Mouse (Mus musculus) frontal cortex, postnatal 25 days (tissue): Measurements from ENCODE around the gene Cnksr3.

Source experiments
- DNase-seq, 2 experiments: peaks; one replicate each; pipeline ENCODE4 v3.0.0; 2022; ENCODE audit warnings: low spot score in 2 of 2

Gene Cnksr3

DNA sequence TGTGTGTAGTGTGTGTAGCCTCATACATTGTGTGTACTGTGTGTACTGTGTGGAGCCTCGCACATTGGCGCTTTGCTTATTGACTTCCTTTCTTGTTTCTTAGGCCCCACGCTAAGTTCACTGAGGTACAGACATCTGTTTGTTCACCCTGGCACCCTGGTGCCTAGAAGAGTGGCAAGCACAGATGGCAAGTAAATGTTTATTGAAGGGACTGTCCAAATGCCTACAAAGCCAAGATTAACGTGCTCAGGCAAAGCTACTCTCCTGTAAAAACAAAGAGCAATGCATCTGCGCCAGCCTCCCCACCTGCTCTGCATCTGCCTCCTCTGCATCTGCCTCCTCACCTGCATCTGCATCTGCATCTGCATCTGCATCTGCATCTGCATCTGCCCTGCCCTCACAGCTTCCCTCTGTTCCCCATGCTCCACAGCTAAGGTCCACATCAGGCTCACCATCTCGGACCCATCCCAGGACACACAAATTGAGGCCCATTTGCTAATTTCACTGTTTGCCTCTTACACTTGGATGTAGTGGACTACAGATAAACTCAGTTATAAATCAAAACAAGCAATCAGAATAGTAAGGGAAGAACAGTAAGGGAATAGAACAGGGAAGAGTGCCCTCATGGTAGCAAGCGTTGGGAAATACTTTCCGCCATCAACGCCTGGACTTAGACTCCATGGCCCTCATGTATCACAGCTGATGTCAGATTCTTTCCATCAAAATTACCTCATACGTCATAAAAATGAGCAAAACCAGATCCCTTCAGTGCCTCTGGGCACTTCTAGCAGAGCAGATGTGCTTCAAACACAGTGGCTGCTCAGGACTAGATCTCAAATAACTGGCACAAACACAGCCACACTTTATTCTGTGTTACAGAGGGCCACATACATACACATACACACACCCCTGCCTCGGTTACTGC lies 62.1 kb downstream of the Cnksr3 start:
- no peak for DNase-seq

DNA sequence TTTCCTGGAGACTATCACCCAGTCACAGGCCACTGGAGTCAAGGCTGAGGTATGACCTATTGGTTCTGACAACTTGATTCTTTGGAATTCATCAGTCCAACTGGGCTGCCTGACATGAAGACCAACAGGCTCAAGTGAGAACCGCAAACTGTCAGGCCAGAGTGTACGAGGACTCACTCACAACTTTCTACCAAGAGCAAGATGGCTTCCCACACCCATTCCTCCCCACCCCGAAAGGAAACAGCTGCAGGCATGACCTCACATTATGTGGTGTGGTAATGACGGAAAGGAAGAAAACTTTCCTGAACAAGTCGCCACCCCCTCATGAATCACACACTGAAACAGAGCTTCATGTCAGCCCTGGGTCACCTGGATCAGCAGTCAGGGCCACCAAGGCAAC lies 66.4 kb downstream of the Cnksr3 start:
- no peak for DNase-seq

- DNase-seq: no peak
Measured at GRCm38 (mm10) chr10:7144081-7144783, 67.8 kb downstream of the Cnksr3 start.

DNA sequence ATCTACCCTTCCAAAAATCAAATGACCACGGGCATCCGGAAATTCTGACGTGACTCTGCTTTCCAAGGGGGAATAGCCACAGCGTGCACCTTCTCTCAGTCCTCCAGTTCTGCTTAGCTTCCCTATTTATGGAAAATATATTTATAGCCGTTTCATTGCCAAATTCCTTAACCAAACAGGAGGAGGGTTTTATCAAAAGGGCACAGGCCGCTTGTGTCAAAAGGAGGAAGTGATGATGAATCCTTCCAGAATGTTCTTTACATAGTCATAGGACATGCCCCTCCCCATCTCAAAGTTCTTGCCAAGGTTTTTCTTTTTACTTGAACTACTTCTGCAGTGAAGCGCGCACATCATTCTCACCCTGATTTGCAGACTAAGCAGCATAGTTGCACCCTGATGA lies 69.8 kb downstream of the Cnksr3 start:
- no peak for DNase-seq

- DNase-seq: no peak
Measured at GRCm38 (mm10) chr10:7140282-7140681, 71.8 kb downstream of the Cnksr3 start.

- DNase-seq: no peak
Measured at GRCm38 (mm10) chr10:7138049-7138448, 74.0 kb downstream of the Cnksr3 start.

DNA sequence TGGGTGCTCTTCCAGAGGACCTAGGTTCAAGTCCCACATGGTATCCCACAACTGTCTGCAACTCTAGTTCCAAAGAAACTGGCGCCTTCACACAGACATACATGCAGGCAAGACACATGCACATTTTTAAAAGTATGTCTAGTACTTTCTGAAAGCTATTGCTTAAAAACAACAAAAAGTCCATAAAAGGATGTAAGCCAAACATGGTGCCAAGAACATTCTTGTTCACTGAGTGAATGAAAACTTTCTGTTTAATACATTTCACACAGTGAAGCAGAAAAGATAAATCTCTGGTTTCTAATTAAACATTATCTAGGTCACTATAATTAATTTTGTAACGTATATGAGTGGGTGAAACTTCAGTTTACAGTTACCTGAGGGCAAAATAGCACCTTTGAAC lies 76.3 kb downstream of the Cnksr3 start:
- DNase-seq: no peak

- DNase-seq: no peak
Measured at GRCm38 (mm10) chr10:7133005-7133404, 79.0 kb downstream of the Cnksr3 start.

DNA sequence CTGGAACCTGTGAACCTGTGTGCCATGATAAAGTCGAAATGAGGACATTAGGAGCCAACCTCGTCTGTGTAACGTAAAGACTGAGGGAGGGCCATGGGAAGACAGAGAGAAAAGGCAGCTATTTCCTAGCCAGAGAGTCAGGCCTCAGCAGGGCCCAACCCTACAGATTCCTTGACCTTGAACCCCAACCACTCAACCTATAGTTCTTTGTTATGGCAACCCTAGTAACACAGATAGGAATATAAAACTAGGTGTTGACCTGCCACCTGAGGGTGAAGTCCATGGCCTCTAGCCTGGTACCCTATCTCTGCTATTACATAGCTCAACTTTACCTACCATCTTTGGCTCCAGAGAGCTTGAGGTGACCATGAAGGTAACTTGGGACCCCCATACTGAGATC lies 80.6 kb downstream of the Cnksr3 start:
- no peak for DNase-seq

DNA sequence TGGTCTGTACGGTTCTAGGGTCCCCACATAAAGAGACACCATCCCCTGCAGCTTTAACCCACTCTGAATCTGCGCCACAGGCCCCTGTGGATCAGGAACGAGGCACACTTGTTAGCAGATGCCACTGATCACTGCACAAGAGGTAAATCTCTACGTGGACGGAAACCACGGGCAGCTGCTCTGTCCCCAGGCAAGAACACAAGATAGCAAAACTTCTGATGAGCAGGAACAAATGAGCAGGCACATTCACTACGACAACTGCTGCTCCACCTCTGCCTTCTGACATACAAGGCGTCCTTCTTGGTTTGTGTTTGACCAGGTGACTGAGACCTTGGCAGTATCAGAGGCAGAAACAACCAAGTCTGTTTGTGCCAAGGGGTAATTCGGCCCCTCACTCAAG lies 84.2 kb downstream of the Cnksr3 start:
- no peak for DNase-seq

DNA sequence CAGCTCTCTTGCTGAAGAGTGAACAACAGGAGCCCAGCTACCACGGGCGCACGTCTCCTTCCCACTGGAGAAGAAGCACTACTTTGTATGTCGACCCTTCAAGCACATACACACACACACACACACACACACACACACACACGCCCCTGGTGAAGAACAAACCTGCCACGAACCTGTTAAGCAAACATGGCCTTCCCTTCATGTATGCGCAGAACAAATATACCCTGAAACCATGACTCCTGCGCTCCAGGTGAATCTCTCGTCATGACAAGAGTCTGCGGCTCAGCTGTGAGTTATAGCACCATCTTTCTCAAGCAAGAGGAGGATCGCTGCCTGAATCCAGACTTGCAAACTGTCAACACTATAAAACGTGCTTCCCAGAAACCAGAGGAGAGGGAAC lies 85.2 kb downstream of the Cnksr3 start:
- no peak for DNase-seq

GRCm38 (mm10) chr10:7126287-7126686 lies 85.8 kb downstream of the Cnksr3 start:
- no peak for DNase-seq

- DNase-seq: peak in 1 of 2 experiments; percentile 49
Measured at GRCm38 (mm10) chr10:7124993-7125392, 87.0 kb downstream of the Cnksr3 start.

GRCm38 (mm10) chr10:7122294-7122693 lies 89.7 kb downstream of the Cnksr3 start:
- no peak for DNase-seq

- no peak for DNase-seq
Measured at GRCm38 (mm10) chr10:7120206-7120605, 91.8 kb downstream of the Cnksr3 start.

GRCm38 (mm10) chr10:7118258-7119077 lies 93.6 kb downstream of the Cnksr3 start:
- peak in 1 of 2 experiments; percentile 19 for DNase-seq

- no peak for DNase-seq
Measured at GRCm38 (mm10) chr10:7117785-7118184, 94.3 kb downstream of the Cnksr3 start.

GRCm38 (mm10) chr10:7114796-7115195 lies 97.2 kb downstream of the Cnksr3 start:
- DNase-seq: no peak

GRCm38 (mm10) chr10:7113747-7114146 lies 98.3 kb downstream of the Cnksr3 start:
- no peak for DNase-seq

DNA sequence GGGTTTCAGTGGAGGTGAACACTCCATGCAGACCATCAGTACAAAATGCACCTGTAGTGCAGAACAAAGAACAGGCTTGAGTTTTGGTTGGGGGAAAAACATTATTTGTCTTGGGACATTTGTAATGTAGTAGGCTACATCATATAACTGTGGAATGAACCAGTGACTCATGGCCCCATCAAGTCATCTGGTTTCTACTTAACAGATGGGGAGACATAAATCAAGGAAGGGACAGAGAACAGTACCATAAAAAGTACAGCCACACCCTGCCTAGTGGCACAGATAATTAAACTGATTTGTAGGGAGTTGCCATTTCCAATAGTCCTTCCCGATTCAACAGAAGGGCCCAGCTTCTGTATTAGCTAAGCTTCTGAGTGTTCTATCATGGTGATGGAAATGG lies 98.9 kb downstream of the Cnksr3 start:
- DNase-seq: no peak

DNA sequence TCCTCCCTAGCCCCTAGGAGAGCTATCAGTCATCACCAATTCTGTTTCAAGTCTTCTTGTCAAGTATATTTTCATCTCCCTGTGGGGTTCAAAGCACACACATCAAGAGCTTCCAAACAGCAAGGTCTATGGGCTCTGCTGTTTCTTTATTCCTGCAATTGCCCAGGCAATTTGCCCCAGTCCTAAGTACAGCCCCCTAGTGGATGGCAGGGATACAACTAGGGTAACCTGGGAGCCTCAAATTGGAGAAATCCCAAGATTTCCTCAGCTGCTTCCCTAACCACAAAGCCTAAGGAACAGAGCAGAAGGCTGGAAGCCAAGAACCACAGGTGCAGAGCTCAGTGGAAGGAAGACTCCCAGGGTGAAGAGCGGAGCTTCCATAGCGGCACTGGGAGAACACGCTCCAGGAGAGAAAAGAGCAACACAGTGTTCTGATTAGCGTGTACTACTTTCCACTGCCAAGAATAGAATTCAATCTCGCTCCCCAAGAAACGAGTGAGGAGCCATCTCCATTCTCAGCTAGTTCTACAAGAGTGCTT lies 100.5 kb downstream of the Cnksr3 start:
- peak in 1 of 2 experiments; percentile 16 for DNase-seq

GRCm38 (mm10) chr10:7103872-7104271 lies 108.2 kb downstream of the Cnksr3 start:
- no peak for DNase-seq
